Mouse (Mus musculus): ENCODE data around the gene Stra6.

Stra6 gene

DNA sequence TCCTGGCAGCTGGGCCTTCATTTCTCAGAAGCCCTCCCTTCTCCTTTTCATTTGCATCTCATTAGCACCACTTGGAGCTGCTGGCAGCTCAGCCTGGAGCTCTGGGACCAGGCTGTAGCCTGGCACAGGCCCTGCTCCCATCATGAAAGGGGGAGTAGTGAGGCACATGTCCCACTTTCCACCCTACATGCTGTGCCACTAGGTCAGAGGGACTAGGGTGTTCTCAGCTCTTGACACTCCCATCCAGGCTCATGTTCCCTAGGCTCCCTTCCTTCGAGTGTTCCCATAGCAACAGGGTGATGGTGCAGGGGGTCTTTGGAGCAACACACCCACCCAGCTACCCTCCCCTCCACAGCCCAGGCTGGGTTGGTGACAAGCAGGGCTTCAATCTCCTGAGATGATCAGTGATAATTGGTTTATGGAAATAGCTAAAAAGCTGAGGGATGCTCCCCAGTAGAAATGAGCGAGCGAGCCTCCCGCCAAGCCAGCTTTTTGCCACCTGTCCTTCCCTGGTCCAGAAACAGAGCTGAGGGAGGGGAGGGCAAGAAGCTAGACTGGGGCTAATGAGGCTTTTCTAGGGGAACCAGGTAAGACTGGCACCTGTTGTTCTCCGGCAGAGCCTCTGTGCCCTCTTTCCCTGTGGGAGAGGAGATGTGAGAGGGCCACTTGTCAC, 33.2 kb downstream of the Stra6 start:
- no peak for DNase-seq

GRCm38 (mm10) chr9:58099836-58100565, 36.4 kb downstream of the Stra6 start:
- no peak for DNase-seq

DNA sequence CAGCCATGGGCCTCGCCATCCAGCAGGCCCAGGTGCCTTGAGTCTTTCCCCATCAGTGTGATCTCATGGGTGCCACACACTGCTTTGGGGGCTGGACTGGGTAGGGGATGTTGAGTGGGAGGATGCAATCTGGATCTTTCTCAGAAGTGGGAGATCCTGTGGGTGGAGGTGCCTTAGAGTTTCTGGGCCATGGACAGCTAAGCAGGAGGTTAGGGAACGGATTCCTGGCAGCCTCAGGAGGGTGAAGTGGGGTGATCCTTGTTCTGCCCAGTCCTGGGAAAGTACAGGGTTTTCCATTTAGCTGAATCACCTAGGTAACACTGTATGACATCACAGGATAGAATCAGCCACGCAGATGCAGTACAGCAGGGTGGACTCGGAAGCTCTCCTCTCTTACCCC, 38.4 kb downstream of the Stra6 start:
- no peak for DNase-seq

DNA sequence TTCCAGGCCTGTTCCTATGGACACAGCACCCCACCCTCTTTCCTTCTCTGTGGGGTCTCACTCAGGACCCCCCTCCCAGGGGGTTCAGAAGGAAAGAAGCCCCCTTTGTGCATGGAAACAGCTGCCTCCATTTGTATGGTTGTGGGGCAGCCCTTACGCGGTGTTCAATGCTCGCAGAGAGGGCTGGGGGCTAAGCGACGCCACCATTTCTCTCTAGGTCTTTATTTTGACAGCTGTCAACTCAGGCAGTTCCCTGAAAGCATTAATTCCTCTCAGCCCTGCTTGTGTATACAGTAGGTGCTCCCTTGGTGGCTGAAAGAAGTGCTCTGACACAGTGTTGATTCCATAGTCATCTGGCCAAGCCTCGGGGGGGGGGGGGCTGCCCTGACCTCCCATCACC, 40.1 kb downstream of the Stra6 start:
- DNase-seq, result no peak

DNA sequence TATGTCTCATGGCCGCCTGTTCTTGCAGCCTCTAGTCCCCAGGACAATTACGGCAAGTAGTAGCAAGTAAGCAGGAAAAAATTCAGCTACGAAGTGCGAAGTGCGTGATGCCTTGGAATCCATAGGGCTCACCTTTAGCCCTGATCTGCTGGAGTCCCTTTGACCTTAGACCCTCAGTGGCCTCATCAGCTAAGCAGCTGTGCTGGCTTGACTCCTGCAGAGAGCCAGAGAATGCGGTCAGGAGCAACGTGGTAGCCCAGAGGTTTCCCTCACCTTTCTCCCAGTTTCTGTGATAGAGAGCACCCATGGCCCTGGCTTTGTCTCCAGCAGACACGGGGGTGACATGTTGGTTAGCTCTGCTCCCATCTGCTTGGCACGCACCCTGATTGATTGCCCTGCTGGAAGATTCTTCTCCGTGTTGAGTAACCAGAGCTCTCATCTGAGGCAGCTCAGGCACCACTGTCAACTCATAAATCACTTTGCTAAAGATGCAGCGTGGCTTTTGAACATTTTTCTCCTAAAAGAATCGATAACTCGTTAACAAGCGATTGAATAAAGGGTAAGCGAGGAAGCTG, 42.1 kb downstream of the Stra6 start:
- DNase-seq, result no peak

- DNase-seq, result peak; percentile 34 to 38
Observed at GRCm38 (mm10) chr9:58107494-58107893, 43.9 kb downstream of the Stra6 start.

- no peak for DNase-seq
Observed at GRCm38 (mm10) chr9:58110787-58111186, 47.2 kb downstream of the Stra6 start.

DNA sequence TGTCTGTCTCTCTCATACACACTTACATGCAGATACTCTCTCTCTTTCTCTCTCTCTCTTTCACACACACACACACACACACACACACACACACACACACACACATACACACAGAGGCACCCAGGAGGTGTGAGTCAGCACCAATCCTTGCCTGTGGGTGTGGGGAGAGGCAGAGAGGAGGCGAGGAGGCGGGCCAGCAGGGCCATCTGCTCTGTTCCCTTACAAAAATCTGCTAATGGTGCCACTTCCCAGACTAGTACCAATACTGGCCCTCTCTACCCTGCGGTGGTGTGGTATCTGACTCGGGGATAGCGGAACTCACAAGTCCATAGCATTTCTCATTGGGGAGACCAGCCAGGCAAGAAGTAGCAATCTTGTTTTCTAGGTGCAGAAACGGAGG, 47.8 kb downstream of the Stra6 start:
- no peak for DNase-seq

DNA sequence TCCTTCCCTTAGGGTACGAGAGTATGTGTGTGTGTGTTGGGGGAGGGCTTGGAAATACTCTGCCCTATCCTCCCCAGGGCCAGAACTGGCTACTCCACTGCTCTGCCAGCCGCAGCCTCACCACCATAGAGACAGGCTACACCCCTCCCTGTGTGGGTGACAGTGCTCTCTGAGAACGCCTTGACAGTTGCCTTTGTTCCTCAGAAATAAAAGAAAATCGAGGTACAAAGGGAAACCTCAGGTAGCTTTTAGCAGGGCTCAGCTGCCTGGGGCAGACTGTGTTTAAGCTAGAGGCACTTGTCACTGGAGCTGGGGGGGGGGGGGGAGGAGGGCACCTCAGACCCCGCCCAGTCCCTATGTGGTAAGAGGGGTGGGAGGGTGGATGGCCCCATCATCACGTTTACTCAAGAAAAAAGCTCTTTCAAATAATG, 48.7 kb downstream of the Stra6 start:
- DNase-seq, result no peak

DNA sequence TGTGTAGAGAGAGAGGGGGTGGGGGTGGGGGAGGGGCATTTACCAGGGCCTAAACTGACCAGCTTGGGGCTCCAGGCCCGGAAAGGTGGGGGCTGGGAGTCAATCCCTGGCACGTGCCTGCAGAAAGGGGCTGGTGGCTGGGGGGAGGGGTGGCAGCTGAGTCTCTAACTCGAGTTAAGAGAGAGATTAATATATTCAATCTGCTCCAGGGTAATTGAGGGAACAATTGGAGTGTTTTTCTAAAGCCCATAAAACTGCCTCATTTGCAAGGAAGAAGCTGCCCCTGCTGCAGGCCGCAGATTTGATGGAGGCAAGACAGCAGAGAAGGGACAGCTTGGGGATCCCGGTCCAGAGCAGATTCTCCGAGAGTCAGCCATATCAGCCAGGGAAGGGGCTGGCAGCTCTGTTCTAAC, 49.3 kb downstream of the Stra6 start:
- peak; percentile 80 to 85 for DNase-seq

GRCm38 (mm10) chr9:58113279-58113884, 49.8 kb downstream of the Stra6 start:
- peak; percentile 48 to 59 for DNase-seq

- no peak for DNase-seq
Observed at GRCm38 (mm10) chr9:58114019-58114418, 50.4 kb downstream of the Stra6 start.

DNA sequence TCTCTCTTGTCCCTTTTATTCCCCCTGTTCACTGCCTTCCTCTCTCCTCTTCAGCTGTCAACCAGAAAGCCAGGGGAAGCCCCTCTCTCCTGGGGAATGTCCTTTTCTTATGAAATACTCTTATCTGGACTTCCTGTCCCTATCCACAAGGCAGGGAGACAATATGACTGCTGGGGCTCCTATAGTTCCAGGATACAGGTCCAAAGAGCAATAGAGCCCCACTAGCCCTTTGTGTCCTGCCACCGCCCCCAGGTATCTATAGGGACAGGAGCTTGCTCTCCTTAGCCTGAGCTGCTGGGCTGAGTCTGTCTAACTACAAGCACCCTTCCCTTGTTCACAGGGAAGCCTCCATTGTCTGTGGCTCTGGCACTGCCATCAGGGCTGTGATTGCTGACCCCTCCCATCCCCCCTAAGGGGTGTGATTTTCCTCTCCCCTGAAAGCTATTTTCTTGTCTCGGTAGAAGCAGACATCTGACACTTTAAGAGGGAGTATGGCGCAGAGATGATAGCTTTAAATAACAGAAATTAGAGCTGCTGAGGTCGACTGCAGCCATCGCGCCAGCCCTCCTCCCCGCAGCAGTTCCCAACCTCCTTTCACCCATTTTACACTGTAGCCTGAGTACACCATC, 51.8 kb downstream of the Stra6 start:
- no peak for DNase-seq

DNA sequence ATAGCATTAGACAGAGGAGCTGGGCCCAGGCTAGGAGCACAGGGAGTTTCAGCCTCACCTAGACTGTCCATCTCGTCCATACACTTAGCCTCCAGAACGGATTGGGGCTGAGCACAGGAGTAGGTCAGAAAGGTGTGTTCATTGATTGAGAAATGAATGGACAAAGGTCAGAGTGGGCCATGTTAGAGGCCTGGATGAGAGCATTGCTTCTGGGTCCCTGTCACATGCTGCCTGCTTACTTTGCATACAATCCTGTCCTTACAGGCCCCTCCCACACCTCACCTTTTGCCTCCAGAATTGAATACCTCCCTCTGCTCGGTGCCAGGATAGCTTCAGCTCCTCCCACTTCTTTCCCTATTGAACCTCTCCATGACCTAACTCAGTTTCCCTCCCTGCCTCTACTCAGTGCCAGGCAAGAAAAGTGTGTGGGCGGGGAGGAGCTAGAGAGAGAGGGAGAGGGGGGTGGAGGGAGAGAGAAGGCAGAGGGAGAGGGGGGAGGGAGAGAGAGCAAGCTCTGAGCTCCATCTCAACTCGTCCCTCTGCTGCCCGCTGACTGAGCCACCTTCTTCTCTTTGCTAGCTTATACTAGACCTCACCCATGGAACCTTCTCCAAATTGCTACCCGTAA, 52.5 kb downstream of the Stra6 start:
- no peak for DNase-seq

DNA sequence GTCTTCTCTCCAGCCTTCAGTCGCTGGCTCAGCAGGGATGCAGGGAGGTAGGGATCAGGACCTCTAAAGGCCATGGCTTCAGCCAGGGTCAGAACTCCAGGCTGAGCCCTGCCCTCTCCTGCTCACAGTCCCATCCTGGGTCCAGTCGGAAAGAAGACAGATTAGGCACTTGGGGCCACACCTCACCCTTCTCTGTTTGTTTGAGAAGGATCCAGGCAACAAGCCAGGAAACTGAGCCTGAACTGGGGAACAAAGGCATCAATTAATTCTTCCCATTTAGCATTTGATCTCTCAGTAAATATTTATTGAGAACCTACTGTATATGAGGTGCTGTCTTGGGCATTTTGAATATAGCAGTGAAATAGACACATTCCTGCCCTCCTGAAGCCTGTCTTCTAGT, 55.1 kb downstream of the Stra6 start, which contains the start of gene Ccdc33:
Ccdc33 (minus strand) TSS at position 153 of the 400 bp plus-strand sequence.
- DNase-seq, result no peak

DNA sequence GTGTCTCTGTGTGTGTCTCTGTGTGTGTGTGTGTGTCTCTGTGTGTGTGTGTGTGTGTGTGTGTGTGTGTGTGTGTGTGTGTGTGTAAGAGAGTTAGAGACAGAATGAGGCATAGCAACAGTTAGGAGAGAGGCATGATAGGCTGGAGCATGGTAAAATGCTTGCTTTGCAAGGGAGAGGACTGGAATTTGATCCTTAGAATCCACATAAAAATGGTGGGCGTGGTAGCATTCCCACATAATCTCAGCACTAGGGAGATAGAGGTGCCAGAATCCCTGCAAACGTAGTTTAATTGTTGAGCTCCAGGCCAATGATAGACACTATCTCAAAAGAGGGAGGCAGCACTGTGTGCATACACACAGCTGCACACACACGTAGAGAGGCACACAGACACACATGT, 61.5 kb downstream of the Stra6 start:
- DNase-seq, result no peak

DNA sequence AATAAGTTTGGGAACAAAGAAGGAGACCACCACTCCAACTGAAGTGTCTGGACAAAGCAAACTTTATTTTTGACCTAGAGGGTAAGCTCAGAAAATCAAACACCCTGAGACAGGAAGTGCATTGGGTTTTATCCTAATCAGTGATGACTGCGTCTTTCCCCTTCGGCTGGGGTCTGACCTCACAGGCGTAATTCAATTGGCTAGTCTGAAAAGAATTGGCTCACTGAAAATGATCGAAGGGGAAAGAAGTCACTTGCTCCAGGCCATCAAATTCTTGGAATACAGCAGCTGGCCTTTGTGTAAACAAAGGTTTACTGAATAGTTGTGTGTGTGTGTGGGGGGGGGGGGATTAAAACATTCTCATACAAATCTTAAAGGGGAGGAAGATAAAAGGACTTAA, 62.2 kb downstream of the Stra6 start:
- no peak for DNase-seq

DNA sequence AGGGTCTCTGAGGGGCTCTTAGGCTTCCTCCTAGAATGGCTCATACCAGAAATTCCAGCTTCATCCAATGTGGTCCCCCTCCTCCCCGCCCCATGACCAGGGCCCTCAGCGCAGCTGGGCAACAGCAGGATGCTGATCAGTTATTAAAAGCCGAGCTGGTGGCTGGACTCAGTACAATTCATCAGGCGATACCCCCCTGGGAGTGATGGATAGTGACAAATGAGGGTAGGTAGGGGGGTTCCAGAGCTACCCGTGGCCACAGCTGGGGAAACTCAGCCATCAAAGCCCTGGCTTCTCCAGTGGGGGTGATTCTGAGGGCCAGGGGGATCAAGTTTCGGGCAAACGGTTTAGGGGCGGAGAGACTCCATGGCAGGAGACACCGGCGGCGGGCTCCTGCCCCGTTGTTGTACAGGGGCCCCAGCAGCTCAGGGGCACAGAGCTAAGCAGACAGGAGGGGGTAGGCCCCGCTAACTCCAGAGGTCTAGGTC, 65.4 kb downstream of the Stra6 start:
- no peak for DNase-seq

DNA sequence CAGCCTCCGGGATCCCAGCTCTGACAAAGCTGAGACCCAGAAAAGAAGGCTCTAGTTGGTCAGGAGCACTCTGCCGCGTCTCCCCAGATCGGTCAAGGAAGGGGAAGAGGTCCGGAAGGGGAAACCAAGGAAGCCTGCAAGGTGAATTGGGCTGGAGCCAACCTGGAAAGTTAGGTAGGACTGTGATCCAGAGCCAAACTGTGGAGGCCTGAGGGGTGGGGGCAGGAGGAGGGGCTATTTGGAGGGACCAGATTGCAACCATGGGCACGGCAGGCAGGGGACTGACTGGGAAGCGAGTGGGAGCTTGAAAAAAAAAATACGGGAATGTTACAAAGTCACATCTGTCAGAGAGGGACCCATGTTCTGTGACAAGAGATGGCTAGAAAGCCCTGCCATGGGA, 65.9 kb downstream of the Stra6 start:
- DNase-seq, result no peak

GRCm38 (mm10) chr9:58130909-58131308, 67.3 kb downstream of the Stra6 start:
- DNase-seq, result no peak

DNA sequence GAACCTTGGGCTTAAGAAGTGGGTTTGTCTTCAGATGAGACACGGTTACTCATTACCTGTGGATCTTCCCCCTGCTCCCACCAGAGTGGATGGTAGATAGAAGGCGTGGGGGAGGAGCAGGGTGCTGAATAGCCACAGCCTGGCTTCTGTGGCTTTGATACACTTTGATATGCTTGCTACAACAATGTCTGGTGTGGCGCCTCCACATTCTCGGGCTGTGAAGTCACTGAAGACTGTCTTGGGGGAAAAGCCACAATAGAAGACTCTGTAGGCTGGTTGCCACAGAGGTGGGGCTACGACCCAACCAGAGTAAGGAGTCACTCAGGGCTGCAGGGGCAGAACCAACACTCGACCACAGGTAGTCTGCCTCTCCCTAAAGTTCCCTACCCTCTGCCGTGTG, 68.1 kb downstream of the Stra6 start:
- no peak for DNase-seq
